Mouse (Mus musculus) embryonic fibroblast, embryonic 13.5 days (primary cell): Measurements from ENCODE around the gene Psma3.

Source experiments
- CTCF ChIP-seq: IDR thresholded peaks from 2 replicates; pipeline ENCODE4 v1.5.1; 2011; ENCODE audit warnings: mild to moderate bottlenecking, control low read depth, low read length, moderate library complexity, borderline replicate concordance; ENCODE audit not compliant: insufficient read depth
- POLR2A ChIP-seq: IDR thresholded peaks from 2 replicates; pipeline ENCODE4 v1.6.1; 2011; ENCODE audit warnings: low read depth, mild to moderate bottlenecking, control low read depth, low read length, moderate library complexity

DNA sequence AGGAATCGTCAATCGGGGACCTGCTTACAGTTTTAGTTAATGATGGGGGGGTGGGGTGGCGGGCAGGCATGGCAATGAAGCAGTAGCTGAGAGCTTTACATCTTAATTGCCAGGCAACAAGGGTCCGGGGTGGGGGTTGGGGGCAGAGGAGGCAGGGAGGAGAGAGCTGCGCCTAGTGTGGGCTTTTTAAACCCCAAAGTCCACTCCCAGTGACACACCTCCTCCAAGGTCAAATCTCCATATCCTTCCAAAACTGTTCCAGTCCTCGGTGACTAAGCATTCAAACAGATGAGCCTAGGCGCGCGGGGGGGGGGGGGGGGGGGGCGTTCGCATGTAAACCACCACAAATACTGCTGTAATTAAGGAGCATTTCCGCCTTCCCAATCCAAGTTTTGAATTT, 37.3 kb upstream of the Psma3 start:
- TF ChIP-seq POLR2A (no peak), CTCF (no peak)
